Mouse (Mus musculus): Measurements from ENCODE around the gene 4930555G01Rik.
"Not testable (repeated sequence)": the region's sequence is repeated elsewhere in the genome, so short reads cannot be mapped to it uniquely, and the experiment has no call there.

DNA sequence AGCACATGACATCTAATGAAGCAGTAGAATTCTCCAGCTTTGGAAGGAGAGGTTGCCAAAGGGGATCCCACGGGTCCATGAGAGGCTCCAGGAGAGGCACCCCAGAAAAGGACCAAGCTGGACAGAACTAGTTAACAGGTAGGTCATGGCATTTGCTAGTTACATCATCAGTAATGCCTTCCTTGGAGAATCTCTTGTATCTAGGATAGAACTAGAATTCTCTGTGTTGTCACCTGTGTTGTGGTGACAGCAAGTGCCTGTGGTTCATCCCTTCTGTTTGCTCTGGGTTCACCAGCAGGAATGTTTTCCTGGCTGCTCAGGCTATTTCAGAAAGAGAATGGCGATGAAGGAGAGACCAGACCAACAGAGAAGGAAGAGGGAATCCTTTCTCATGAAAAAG lies 34.8 kb upstream of the 4930555G01Rik start, which contains the start of gene Gm3298:
- TF ChIP-seq POLR2A (IDR thresholded peaks at IDR 0.05; ENCODE audit: control insufficient read depth, extremely low read depth, insufficient read depth, low read length, poor library complexity); CTCF (IDR thresholded peaks at IDR 0.05; ENCODE audit: borderline replicate concordance, control insufficient read depth, extremely low read depth, insufficient read depth, low read length, poor library complexity): not testable (repeated sequence)
